Mouse (Mus musculus) cerebellum, postnatal 25 days (tissue): ENCODE measurements at regions not wholly inside any gene's neighbourhood (a gene's known extent, or its start where the extent isn't known, plus 50 kb on each side); places are given as distances from the start of the nearest gene placed in this dataset.

Experiments
- DNase-seq, 2 experiments: peaks; one replicate each; pipeline ENCODE4 v3.0.0; 2021; ENCODE audit warnings: mixed read lengths in 2 of 2

- no peak for DNase-seq
Measured at GRCm38 (mm10) chr15:88036146-88037000, 492.3 kb downstream of the Fam19a5 start.

DNA sequence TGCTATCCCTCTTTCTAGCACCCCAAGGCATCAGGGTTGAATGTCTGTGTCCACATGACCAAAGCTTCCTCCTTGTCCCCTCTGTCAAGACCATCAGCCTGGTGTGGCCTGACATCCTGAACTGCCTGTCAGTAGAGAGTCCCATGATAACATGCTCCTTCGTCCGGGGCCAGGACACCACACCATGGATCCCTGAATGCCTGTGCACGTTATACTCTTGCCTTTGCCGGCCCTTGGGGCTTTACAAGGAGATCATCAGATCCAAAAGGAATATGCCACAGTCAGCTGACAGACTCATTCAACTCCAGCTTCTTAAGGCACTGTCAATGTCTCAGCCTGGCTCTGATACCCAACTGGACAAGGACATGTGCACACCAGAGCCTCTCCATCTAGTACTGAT lies 493.5 kb downstream of the Fam19a5 start:
- no peak for DNase-seq

GRCm38 (mm10) chr15:88042821-88043220 lies 498.7 kb downstream of the Fam19a5 start:
- DNase-seq = no peak

DNA sequence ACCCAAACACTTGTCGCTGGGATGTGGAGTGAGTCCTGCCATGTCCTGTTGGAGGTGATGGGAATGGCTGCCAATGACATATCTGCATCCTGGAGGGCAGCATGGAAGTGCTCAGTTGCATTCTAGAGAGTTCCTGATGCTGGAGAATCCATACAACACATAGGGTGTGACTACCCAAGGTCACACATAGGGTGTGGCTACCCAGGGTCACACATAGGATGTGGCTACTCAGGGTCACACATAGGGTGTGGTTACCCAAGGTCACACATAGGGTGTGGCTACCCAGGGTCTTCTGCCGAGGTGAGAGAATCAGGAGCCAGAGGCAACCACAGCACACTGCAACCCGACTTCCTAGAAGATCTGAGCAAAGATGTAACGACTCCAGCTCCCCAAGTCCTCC lies 514.0 kb downstream of the Fam19a5 start:
- DNase-seq = no peak

GRCm38 (mm10) chr15:88060935-88061334 lies 516.8 kb downstream of the Fam19a5 start:
- DNase-seq = no peak

- no peak for DNase-seq
Measured at GRCm38 (mm10) chr15:88063041-88063440, 518.9 kb downstream of the Fam19a5 start.

- DNase-seq = no peak
Measured at GRCm38 (mm10) chr15:88068476-88068875, 524.4 kb downstream of the Fam19a5 start.

GRCm38 (mm10) chr15:88072676-88073075 lies 527.4 kb upstream of the Zdhhc25 start:
- no peak for DNase-seq

DNA sequence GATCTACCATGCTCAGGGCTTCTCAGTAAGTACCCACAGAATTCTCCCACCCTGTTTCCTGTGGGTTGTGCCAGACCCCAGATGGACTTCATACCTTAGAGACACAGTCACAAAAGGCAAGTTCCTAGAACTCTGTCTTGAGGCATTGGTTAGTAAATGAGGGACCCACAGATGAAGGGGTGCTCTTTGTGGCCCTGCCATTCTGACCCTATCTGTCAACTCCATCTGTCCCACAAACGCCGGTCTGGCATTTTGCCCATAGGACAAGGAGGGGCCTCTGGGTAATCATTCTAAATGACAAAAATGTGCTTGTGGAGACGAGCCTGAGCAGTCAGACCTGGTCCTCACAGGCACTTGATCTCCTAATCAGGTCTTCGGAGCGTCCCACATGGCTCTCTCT lies 516.2 kb upstream of the Zdhhc25 start:
- no peak for DNase-seq

DNA sequence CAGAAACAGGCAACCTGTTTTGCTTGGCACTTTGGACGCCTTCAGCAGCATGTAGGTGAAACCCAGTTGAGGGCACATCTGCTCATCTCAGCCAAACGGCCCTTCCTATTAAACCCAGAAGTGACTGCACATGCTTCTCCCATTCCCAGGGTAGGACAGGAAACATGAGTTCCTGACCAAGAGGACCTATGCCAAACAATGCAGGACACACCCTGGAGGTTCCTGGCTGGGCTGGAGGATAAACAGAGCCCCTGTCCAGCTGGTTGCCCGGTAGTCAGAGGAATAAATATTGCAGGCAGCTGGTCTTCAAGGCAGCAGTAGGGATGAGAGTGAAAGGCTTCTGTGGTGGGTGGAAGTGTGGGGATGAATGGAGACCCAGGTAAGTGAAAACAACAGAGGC lies 514.5 kb upstream of the Zdhhc25 start:
- DNase-seq = no peak

DNA sequence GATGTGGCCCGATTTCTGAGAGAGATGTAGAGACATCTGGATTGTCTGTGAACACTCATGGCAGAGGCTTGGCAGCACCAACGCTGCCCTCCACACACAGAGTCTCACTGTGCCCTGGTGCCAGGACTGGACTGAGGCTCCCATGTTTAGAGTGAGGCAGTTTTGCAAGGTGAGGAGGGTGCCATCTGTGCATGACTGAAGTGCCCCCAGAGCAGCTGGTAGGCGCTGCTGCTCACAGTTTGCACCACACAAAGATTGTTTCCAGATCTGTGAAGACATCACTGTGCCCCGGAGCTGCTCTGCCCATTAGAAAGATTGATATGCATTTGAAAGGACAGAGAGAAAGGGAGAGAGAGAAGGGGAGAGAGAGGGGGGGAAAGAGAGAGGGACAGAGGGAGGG lies 510.6 kb upstream of the Zdhhc25 start:
- DNase-seq = no peak

DNA sequence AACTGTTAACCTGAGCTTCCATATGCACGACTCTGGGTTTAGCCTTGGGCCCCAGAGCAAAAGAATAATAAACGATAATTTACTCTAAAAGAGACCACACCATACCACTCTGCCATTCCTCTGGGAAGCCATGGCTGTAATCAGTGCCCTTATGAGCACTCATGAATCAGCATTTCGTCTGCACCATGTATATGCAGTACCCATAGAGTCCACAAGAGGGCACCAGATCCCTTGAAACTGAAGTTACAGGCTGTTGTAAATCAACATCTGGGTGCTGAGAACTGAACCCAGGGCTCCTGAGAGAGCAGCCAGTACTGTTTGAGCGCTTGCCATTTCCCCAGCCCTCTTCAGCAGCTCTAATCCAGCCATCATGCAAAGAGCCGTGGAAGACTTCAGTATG lies 508.7 kb upstream of the Zdhhc25 start:
- no peak for DNase-seq

DNA sequence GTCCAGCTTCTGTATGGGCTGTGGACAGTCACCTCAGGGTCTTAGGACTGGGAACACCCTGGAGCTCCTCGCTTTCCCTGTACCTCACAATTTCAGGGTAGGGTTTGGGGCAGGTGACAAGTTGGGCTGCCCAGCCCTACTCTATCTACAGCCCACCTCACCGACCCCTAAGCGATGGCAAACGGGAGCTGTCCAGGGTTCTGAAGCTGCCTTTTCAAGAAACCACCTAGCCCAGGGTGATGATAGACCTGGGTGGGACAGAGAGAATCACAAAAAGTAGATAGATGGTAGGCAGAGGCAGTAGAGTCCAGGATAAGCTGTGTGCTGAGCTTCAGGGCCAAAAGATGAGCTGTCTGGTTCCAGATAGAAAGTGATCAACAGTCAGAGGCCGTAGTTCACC lies 479.7 kb upstream of the Zdhhc25 start:
- no peak for DNase-seq

DNA sequence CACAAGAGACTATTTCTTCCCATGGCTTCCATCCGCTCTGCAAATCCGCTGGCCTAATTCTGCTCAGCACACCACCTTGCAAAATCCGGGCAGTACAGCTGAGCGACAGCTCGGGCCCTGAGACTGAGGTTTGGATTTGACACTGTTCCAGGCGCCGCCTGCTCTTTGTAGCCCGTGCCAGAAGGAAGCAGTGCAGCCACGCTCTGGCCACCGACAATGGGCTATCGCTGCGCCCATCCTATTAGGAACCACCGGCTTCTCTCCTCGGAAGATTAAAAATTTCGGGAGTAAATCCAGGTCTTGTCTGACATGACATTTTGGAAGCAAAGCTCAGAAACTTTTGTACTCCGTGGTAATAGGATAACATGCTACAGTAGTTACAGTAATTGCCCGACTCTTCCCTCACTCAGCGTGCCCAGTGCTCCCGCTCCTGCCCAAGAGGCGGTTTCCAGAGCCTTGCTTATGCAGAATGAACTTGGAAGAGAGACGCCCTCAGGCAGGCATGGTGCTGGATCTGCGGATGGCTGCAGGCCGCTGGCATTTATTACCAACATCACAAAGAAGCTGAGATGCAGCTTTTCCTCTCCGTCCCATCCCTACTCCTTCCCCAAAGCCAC lies 476.1 kb upstream of the Zdhhc25 start:
- peak; percentile 74 to 85 for DNase-seq

- peak; percentile 81 to 90 for DNase-seq
Measured at GRCm38 (mm10) chr15:88146118-88146517, 454.0 kb upstream of the Zdhhc25 start.

DNA sequence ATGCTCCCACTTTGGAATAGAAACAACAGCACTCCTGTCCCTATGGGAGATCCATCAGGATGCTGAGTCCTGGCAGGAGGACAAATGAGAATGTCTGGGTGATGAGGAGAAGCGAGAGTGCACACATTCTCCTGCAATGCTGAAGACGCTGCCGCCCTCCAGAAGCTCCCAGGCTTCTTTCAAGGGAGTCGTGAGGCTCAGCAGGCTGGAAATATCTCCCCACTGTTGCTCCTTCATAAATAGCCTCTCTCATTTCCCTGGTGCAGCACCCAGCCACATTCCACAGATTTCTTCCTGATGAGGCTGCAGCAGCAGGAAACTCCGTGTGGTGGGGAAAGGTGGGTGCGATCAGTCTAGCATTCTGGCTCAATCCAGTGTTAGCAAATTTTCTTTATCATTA lies 448.9 kb upstream of the Zdhhc25 start:
- no peak for DNase-seq

GRCm38 (mm10) chr15:88159618-88160170 lies 440.4 kb upstream of the Zdhhc25 start:
- DNase-seq = no peak

DNA sequence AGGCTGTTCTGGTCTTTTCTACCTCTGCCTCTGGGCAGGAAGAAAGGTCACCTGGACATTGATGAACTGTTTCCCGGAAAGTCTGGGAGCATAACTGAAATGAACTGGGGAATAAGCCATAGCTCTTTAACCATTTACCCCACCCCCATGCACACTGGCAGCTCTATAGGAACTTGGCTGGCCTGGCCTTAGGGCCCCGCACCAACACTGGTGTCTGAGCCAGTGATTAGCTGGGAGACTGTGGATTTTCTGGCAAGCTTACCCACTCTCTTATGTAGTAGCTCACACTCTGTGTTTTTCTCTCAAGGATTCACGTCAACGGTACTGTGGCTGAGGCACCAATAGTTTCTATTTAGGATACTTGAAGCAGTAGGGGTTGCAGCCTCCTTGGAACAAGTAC lies 439.8 kb upstream of the Zdhhc25 start:
- peak; percentile 32 to 42 for DNase-seq

DNA sequence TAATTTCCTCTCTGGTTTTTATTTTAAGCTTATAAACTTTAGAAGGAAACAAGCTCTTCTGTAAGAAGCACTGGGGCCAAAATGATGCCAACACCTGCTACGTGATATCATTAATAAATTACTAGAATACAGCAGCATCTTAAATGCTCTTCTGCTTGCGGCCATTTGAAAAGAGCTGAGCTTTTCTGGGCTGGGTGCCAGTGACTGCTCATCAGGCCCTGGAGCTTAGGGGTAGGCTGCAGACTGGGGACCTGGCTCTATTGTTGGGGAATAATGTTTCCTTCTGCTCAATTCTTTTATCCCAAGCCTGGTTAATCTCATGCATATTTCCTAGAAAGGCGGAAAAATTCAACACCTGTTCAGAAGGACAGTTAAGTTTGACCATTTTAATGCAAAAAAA lies 436.7 kb upstream of the Zdhhc25 start:
- peak in 1 of 2 experiments; percentile 55 for DNase-seq

DNA sequence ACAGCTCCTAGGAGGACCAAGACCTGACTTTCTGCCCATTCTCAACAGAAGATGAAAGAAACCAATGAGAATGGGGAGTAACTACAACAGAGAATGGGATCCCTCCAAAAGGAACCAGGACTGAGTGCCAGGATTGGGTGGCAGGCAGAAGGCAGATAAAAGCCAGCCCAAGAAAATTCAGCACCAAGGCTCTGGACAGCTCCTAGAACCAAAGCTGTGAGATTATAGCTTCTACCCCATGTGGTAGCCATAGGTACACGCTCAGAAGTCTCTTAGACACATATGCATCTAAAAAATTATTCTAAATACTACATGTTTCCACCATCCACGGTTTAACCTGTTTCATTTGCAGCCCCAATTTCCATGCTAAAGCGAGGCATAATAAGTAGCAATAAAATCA lies 425.8 kb upstream of the Zdhhc25 start:
- no peak for DNase-seq

GRCm38 (mm10) chr15:88175991-88176390 lies 424.1 kb upstream of the Zdhhc25 start:
- peak; percentile 65 to 79 for DNase-seq

DNA sequence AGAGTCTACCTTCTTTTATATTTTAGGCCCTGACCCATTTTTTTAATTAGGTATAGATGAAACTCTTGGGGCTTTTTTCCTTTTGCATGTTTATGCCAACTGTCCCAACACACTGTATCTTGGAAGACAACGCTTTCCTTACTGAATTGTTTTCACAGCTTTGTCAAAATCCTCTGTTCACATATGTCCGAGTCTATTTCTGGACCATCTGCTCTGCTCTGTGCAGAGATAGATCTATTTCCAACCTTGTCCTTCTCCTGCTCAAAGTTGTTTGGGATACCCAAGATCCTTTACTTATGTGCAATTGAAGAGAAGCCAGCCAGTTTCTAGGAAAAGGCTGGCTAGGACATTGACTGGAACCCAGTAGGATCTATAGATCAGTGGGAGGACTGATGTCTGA lies 403.6 kb upstream of the Zdhhc25 start:
- DNase-seq = no peak

DNA sequence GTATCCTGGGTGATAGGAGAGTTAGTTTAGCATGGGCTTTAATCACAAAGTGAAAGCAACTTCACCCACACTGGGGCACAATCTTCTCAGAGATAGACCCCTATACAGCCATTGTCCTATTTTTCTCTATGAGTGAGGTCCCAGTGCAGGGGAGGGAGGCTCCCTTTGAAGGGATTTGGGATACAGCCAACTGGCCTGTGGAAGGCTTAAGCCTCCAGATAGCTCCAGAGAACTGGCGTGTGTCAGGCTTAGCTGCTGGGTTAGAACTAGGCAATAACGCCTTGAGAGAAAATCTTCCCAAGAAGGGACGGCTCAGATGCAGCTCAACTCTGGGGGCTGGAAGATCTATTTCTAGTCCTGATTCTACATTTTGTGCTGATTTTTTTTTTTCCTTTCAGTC lies 397.4 kb upstream of the Zdhhc25 start:
- DNase-seq = peak in 1 of 2 experiments; percentile 31

GRCm38 (mm10) chr15:88213356-88213755 lies 386.7 kb upstream of the Zdhhc25 start:
- no peak for DNase-seq
